Mouse (Mus musculus): ENCODE results near the gene Olfr518. TPM values are rescaled to one million over a fixed set of nuclear protein-coding genes. Genes with fewer than 3 reads are reported as not detected.

Olfr518 gene
- not detected in 2 replicates for polyA plus RNA-seq (2016; fragmentation: Nextera tagmentation; extraction: Ambion mirVana)

DNA sequence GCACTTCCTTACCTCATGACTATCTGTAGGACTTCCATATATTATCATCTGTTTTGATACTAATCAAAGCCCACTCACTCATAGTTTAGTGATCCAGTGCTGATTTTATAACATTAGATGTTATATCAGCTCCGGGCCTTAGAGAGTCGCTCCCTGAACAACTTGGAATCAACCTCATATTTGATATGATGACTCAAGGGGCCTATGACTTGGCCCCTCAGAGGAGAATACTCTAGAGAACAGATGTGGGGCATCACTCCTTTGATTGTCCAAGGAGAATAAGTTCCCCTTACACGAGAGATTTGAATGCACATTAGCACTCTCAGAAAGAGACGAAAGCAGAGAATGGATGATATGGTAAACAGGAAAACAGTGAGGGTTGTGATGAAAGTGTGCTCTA lies at the start of gene Olfr518:
TSS of gene Olfr518 (minus strand) at position 101 of the 400 bp plus-strand sequence.
- no peak within 1 kb of the TSS for H3K27ac ChIP-seq (replicated peaks)
- H3K9me3 ChIP-seq: no peaks in the 10 kb centered on the region
- no peak within 1 kb of the TSS for H3K9ac ChIP-seq (replicated peaks)
- H3K4me2 ChIP-seq (replicated peaks): no peak within 1 kb of the TSS
- no peaks in the 10 kb centered on the region for H3K36me3 ChIP-seq
- H3K4me3 ChIP-seq: no peak within 1 kb of the TSS
- H3K27me3 ChIP-seq: no peaks in the 10 kb centered on the region
- 85% methylated on average over 4 of the region's 4 CpGs for WGBS
- H3K4me1 ChIP-seq: no peaks in the 10 kb centered on the region
- ATAC-seq (ENCODE audit: low FRiP score, low read depth): no peak

DNA sequence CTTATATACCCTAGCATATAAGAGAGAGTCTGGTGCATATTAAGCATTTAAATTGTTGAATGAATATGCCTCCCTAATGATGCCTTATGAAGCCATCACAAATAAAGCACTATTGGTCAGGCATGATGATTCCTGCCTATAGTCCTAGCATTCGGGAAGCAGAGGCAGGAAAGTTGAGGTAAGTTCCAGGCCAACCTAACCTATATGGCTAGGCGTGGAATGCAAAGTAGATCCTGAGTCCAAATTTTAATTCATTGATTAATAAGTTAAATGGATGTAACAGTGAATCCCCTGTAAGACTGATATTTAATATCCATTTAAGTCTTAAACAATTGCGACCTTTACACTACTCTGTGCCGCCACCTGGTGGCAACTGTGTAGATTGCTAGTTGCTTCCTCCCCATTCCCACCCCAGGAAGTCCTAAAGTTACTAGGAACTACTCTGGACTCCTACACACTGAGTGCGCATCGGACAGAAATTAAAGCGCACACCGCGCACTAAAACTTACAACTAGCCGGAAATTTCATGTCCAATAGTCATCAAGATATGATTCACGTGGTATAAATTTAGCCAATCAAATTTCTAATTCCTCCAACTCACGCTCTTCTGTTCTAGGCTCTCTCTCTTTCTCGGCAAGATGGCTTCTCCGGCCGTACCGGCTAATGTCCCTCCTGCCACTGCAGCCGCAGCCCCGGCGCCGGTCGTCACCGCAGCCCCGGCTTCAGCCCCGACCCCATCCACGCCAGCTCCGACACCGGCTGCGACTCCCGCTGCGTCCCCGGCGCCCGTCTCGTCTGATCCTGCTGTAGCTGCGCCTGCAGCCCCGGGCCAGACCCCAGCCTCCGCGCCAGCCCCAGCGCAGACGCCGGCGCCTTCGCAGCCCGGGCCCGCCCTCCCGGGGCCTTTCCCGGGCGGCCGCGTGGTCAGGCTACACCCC lies 49.3 kb upstream of the Olfr518 start, which contains the start of gene Eif3f:
TSS of gene Eif3f (plus strand) at position 624 of the 938 bp plus-strand sequence.
- WGBS: 2% methylated on average over 50 of the region's 50 CpGs
- peak within 1 kb of the TSS; percentile 81 for H3K4me2 ChIP-seq (replicated peaks)
- H3K4me3 ChIP-seq: peak within 1 kb of the TSS; percentile 84
- peak; percentile 97 for ATAC-seq (ENCODE audit: low FRiP score, low read depth)
- H3K9ac ChIP-seq (replicated peaks): peak within 1 kb of the TSS; percentile 86
- peaks cover 15% of the 10 kb centered on the region for H3K4me1 ChIP-seq
- no peaks in the 10 kb centered on the region for H3K27me3 ChIP-seq
- H3K27ac ChIP-seq (replicated peaks): peak within 1 kb of the TSS; percentile 79
- no peaks in the 10 kb centered on the region for H3K9me3 ChIP-seq
- H3K36me3 ChIP-seq: peaks cover 22% of the 10 kb centered on the region

DNA sequence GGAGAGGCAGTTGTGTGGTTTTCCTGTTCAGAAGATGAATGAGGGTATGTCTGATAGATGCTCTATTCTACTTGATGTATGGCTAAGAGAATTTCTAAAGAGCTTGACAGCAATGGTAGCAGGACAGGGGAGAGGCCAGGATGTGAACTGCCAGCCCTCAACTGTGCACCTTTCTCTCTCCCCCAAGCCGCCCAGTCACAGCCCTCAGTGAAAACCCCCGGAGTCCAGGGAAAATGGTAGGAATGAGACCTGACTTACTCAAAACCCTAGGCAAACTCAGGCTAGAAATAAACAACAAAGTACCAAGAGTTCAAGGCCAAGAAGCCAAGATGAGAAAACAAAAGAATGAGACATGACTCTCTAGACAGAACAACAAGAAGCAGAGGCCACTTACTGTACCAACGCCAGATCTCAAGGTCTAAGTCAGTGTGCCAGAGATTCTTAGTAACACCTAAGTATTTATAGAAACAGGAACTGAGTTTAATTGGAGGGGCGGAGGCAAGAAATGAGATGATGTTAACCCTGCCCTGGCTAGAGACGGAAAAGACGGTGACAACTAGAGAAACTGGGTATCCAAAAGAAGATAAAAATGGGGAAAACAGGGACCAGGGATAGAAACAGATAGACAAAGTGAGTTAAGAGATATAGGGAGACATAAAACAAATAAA lies 45.1 kb upstream of the Olfr518 start, which contains the start of gene Nlrp10:
TSS of gene Nlrp10 (minus strand) at position 453 of the 668 bp plus-strand sequence.
- Histone ChIP-seq H3K4me3 (no peak within 1 kb of the TSS), H3K4me1 (peaks cover under 1% of the 10 kb centered on the region; the same call in 1 of the 2 replicates), H3K27me3 (no peaks in the 10 kb centered on the region), H3K4me2 (replicated peaks) (no peak within 1 kb of the TSS), H3K27ac (replicated peaks) (no peak within 1 kb of the TSS), H3K36me3 (no peaks in the 10 kb centered on the region), H3K9ac (replicated peaks) (no peak within 1 kb of the TSS), H3K9me3 (no peaks in the 10 kb centered on the region)
- 85% methylated on average over 6 of the region's 6 CpGs for WGBS
- ATAC-seq (ENCODE audit: low FRiP score, low read depth): no peak

DNA sequence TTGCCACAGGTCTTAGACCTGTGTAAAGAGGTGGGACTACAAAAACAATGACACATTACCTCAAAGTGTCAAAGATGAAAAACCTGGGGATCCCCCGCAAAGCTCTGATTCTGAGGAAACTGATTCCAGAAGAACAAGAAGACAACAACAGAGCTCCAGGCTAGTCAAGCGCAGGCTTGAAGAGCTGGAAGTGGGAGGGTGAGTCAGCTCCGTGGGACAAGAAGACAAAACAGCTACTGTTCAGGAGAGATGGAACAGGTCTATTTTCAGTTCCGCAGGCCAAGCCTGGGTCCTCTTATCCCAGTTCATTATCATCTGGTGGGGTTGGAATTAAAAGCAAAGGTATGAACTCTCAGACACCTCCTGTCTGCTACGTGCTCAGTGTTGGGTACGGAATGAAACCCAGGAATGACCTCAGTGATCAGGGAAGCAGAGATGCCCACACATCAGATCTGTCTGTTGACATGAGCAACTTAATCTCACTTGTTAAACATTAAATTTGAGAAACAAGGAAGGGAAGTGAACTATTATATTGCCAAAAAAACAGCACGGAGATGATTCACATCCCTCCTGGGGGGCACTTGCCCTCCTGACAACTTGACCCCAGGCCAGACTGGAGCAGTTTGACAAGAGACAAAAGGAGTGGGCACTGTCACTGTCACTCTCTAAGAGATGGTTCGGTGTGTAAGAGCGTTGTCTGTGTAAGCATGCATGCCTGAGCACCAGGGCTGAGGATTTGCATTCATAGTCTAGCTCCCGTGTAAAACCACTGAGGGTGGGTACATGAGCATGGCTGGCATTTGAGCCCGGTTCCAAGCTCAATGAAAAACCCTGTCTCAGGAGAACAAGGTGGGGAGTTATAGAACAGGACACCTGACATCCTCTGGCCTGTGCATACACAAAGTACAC lies 43.7 kb upstream of the Olfr518 start:
- Histone ChIP-seq H3K27me3 (no peaks in the 10 kb centered on the region), H3K9me3 (no peaks in the 10 kb centered on the region), H3K9ac (replicated peaks) (no peak overlapping the region), H3K27ac (replicated peaks) (no peak overlapping the region), H3K36me3 (no peaks in the 10 kb centered on the region), H3K4me1 (no peaks in the 10 kb centered on the region), H3K4me2 (replicated peaks) (no peak overlapping the region), H3K4me3 (no peak overlapping the region)
- ATAC-seq (ENCODE audit: low FRiP score, low read depth): no peak
- WGBS: 81% methylated on average over 11 of the region's 11 CpGs

DNA sequence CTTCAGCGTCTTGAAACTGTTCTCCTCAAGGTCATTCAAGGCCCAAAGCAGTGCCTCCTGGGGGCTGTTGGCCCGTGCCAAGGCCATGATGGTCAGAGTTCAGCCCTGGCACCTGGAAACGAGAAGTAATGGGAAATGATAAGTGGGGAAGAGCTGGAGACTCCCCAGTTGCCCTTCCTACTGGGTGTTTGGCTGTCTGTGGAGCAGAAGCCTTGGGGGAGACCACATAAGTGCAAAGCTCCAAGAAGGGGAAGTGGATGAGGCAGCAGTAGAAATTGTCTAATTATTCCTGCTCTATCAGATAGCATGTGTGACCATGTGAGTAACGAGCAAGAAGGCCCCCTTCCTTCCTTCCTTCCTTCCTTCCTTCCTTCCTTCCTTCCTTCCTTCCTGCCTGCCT lies 42.2 kb upstream of the Olfr518 start:
- no peaks in the 10 kb centered on the region for H3K9me3 ChIP-seq
- H3K27me3 ChIP-seq: no peaks in the 10 kb centered on the region
- H3K36me3 ChIP-seq: no peaks in the 10 kb centered on the region
- 78% methylated on average over 4 of the region's 4 CpGs for WGBS
- no peak overlapping the region for H3K27ac ChIP-seq (replicated peaks)
- no peak for ATAC-seq (ENCODE audit: low FRiP score, low read depth)
- H3K4me3 ChIP-seq: no peak overlapping the region
- H3K4me2 ChIP-seq (replicated peaks): no peak overlapping the region
- no peaks in the 10 kb centered on the region for H3K4me1 ChIP-seq
- no peak overlapping the region for H3K9ac ChIP-seq (replicated peaks)

DNA sequence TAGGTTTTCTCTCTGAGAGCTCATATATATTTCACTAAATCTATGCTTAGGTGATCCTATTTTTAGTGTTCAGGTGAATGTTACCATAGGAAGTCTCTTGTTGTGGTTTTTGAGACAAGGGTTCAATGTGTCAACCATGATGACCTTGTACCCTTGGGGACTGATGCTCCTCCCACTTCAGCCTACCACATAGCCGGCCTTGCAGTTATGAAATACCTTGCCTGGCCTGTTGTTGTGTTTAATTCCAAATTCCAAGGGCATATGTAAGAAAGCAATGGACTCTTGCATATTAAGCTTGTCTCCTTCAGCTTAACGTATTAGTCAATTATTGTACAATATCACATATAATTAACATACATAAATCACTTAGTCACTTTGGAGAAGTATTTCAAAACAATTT lies 19.2 kb upstream of the Olfr518 start:
- Histone ChIP-seq H3K4me1 (no peaks in the 10 kb centered on the region), H3K4me3 (no peak overlapping the region), H3K9me3 (no peaks in the 10 kb centered on the region), H3K36me3 (no peaks in the 10 kb centered on the region), H3K9ac (replicated peaks) (no peak overlapping the region), H3K27me3 (no peaks in the 10 kb centered on the region), H3K27ac (replicated peaks) (no peak overlapping the region), H3K4me2 (replicated peaks) (no peak overlapping the region)
- ATAC-seq (ENCODE audit: low FRiP score, low read depth): no peak
- WGBS: 92% methylated on average over 2 of the region's 2 CpGs

DNA sequence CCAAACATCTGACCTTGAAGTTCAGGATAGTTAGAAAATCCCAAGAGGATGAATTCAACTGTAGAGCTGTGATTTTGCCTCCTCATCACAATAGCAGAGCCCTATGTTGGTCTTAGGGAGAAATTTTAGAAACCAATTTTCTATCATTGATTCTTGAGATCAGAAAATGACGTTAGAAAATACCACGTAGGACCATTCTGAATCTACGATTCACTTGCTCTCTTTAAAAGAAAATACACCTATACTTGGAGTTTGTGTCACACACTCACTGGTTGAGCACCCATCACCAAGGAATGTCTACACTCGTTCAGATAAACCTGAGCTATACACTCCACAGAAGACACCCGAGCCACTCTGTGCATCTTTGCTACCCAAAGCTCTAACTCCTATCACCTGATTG lies 9.5 kb upstream of the Olfr518 start, which contains the start of gene Olfr519:
TSS of gene Olfr519 (minus strand) at position 101 of the 400 bp plus-strand sequence.
- H3K4me3 ChIP-seq: no peak within 1 kb of the TSS
- H3K36me3 ChIP-seq: no peaks in the 10 kb centered on the region
- no peak within 1 kb of the TSS for H3K4me2 ChIP-seq (replicated peaks)
- no peak within 1 kb of the TSS for H3K27ac ChIP-seq (replicated peaks)
- no peak within 1 kb of the TSS for H3K9ac ChIP-seq (replicated peaks)
- H3K9me3 ChIP-seq: no peaks in the 10 kb centered on the region
- H3K27me3 ChIP-seq: no peaks in the 10 kb centered on the region
- H3K4me1 ChIP-seq: no peaks in the 10 kb centered on the region
- ATAC-seq (ENCODE audit: low FRiP score, low read depth): no peak
- WGBS: 89% methylated on average over 5 of the region's 5 CpGs

DNA sequence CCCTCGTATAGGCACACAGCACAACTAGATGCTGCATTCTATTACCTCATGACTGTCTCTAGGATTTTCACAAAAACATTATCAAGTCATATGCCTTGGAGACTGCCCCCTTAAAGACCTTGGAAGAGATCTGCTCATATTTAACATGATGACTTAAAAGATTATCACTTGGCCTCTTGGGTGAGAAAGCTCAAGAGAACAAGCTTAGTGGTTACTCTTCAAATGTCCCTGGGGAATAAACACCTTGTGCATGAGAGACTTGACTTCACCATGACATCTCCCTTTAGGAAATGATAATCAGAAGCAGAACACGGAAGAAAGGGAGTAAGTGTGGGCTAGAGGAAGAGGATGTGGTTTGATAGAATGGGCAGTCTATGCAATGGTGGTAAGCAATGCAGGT lies 12.5 kb downstream of the Olfr518 start, which contains the start of gene Olfr517:
TSS of gene Olfr517 (minus strand) at position 101 of the 400 bp plus-strand sequence.
- Histone ChIP-seq H3K27ac (replicated peaks) (no peak within 1 kb of the TSS), H3K4me2 (replicated peaks) (no peak within 1 kb of the TSS), H3K4me1 (no peaks in the 10 kb centered on the region), H3K9me3 (no peaks in the 10 kb centered on the region), H3K27me3 (no peaks in the 10 kb centered on the region), H3K4me3 (no peak within 1 kb of the TSS), H3K9ac (replicated peaks) (no peak within 1 kb of the TSS), H3K36me3 (no peaks in the 10 kb centered on the region)
- 68% methylated on average over 2 of the region's 2 CpGs for WGBS
- no peak for ATAC-seq (ENCODE audit: low FRiP score, low read depth)

DNA sequence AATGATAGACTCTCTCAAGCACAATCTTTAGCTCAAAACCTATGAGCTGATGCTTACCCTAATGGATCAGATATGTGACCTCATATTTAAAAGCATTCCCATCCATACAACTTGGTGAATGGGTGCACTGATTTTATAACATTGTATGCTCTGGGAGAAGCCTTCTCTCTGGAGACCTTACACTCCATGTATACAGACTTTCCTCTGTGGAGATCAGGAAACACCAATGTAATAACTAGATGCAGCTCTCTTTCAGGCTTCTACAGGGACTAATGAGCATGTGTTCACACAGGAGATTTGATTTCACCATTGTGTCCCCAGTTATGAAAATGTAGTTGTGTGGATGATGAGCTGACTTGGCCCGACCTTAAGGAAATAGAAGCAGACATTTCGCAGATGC lies 34.4 kb downstream of the Olfr518 start, which contains the start of gene Olfr516:
TSS of gene Olfr516 (minus strand) at position 101 of the 400 bp plus-strand sequence.
- H3K27ac ChIP-seq (replicated peaks): no peak within 1 kb of the TSS
- H3K4me1 ChIP-seq: no peaks in the 10 kb centered on the region
- H3K9me3 ChIP-seq: no peaks in the 10 kb centered on the region
- 89% methylated on average over 2 of the region's 2 CpGs for WGBS
- H3K36me3 ChIP-seq: no peaks in the 10 kb centered on the region
- H3K4me3 ChIP-seq: no peak within 1 kb of the TSS
- ATAC-seq (ENCODE audit: low FRiP score, low read depth): no peak
- no peak within 1 kb of the TSS for H3K4me2 ChIP-seq (replicated peaks)
- H3K27me3 ChIP-seq: no peaks in the 10 kb centered on the region
- no peak within 1 kb of the TSS for H3K9ac ChIP-seq (replicated peaks)

Data from midbrain, embryonic 12.5 days (tissue).